Mouse (Mus musculus) hindbrain, embryonic 11.5 days (tissue): ENCODE data around the gene Ugt1a10. TPM values are rescaled to one million over a fixed set of nuclear protein-coding genes. Genes with fewer than 3 reads are reported as not detected.
"Not testable (repeated sequence)": the region's sequence is repeated elsewhere in the genome, so short reads cannot be mapped to it uniquely, and the experiment has no call there.

Experiments
- ATAC-seq: fragments of 200-750 bp; cut with Nextera tagmentation; 2 replicates; pipeline ENCODE4 v1.8.0; 2017; ENCODE audit warnings: mild to moderate bottlenecking, moderate TSS enrichment, moderate library complexity; ENCODE audit not compliant: low FRiP score
- DNase-seq: peaks from one replicate; pipeline ENCODE4 v3.0.0-alpha.2; 2015; ENCODE audit warnings: low spot score
- H3K27ac ChIP-seq: fragments of 300-500 bp; sonication (generic); 2 replicates; pipeline ENCODE4 v1.5.1; 2014; ENCODE audit warnings: mild to moderate bottlenecking, low read depth, low read length
- H3K27me3 ChIP-seq: fragments of 300-500 bp; sonication (generic); 2 replicates; pipeline ENCODE4 v1.6.1; 2014; ENCODE audit warnings: mild to moderate bottlenecking, low read length, moderate library complexity, mixed read lengths; ENCODE audit not compliant: control insufficient read depth, insufficient read depth
- H3K36me3 ChIP-seq: fragments of 300-500 bp; sonication (generic); 2 replicates; pipeline ENCODE4 v1.6.1; 2014; ENCODE audit warnings: mild to moderate bottlenecking, low read length, moderate library complexity, mixed read lengths; ENCODE audit not compliant: control insufficient read depth, insufficient read depth
- H3K4me1 ChIP-seq: fragments of 300-500 bp; sonication (generic); replicated peaks from 2 replicates; pipeline ENCODE4 v1.6.1; 2014; ENCODE audit warnings: low read length, mixed read lengths; ENCODE audit not compliant: control insufficient read depth, insufficient read depth
- H3K4me2 ChIP-seq: fragments of 300-500 bp; sonication (generic); replicated peaks from 2 replicates; pipeline ENCODE4 v1.6.1; 2014; ENCODE audit warnings: mild to moderate bottlenecking, low read depth, low read length
- H3K4me3 ChIP-seq: fragments of 300-500 bp; sonication (generic); 2 replicates; pipeline ENCODE4 v1.5.1; 2014; ENCODE audit warnings: low read depth, low read length
- H3K9ac ChIP-seq: fragments of 300-500 bp; sonication (generic); 2 replicates; pipeline ENCODE4 v1.6.1; 2014; ENCODE audit warnings: low read depth, low read length
- H3K9me3 ChIP-seq: fragments of 300-500 bp; sonication (generic); 2 replicates; pipeline ENCODE4 v1.6.1; 2016; ENCODE audit warnings: low read length; ENCODE audit not compliant: control insufficient read depth
- WGBS: fragments of 180-500 bp; shearing (Covaris S2); extraction: QIAGEN DNeasy Blood & Tissue Kit; methylation state at CpG from one replicate; pipeline ENCODE4 v1.1.7; 2014; 5-methylcytosine and 5-hydroxymethylcytosine counted together
- polyA plus RNA-seq: library from polyadenylated mRNA; unstranded; fragments of >200 nt; fragmentation: Nextera tagmentation; extraction: Ambion mirVana; gene quantifications from 2 replicates; pipeline ENCODE4 v1.2.1, GENCODE M21; 2014

Ugt1a10 gene
- polyA plus RNA-seq, 1 experiment from 2014 or later = not detected

DNA sequence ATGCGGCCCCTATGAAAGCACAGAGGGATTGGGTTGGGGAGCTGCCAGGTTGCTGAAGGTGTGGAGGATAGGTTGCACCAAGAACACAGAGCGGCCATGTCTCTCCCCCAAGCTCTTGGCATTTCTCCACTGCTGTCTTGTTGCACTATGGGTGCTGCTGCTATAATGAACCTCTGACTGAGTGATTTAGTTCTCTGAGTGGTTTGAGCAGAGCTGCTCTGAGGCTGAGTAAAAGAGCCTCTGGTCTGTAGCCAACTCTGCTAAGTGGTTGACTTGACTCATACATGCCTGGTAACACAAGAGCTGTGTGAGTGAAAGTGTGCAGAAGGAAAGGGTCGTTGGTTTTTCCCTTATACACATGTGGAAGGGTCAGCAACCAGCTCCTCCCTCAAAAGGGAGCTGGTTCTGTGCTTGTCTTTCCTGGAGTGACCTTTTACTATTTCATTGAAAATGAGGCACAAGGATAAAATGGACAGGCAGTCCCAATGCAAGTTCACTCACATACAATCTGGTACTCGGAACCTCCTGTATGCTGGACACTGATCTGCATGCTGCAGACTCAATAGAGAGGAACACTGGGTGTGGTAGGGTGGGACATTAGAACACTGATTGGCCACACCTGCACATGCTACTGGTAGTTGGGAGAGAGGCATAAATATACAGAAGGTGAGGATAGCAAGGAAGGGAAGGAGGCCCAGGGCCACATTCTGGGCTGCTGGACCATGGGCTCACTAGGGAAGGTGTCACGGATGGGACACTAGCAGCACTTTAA, 48.7 kb downstream of the Ugt1a10 start:
- 92% methylated on average over 4 of the region's 5 CpGs for WGBS
- H3K4me3 ChIP-seq, H3K27me3 ChIP-seq, DNase-seq, H3K36me3 ChIP-seq, H3K4me2 ChIP-seq, ATAC-seq, H3K4me1 ChIP-seq, H3K9me3 ChIP-seq, H3K27ac ChIP-seq, H3K9ac ChIP-seq: not testable (repeated sequence)

DNA sequence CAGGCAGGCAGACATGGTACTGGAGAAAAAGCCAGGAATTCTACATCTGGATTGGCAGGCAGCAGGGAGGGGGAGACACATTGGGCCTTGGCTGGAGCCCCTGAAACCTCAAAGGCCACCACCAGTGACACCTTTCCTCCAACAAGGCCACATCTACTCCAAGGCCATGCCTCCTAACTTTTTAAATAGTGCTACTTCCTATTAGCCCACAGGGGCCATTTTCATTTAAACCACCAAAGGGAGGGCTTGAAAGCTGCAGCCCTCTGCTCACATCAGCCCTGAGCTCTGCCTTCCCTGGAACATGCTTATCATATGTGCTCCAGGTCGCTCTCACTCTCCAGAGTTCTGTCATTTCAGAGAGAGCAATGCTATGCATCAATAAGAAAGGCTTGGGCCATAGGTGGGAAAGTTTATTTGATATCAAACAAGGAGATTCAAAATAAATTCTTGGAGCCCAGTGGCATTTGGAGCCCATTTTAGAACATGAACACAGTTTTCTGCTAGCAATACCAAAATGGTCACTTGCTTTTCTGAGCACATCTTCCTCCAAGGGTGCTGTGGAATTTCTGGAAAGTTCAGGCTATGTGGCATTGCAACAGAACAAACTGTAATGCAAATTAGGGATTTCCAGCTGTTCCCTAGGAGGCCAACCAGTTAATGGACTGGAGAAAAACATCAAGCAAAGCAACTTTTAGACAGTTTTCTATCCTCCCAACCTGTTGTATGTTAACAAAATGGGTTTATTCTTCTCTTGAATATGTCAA, 49.7 kb downstream of the Ugt1a10 start:
- H3K27ac ChIP-seq = no peak overlapping the region
- H3K9ac ChIP-seq = no peak overlapping the region
- 90% methylated on average over 1 of the region's 1 CpGs for WGBS
- no peaks in the 10 kb centered on the region for H3K27me3 ChIP-seq
- no peak for ATAC-seq
- H3K4me1 ChIP-seq = no peaks in the 10 kb centered on the region
- no peak for DNase-seq
- H3K9me3 ChIP-seq = no peaks in the 10 kb centered on the region
- H3K4me3 ChIP-seq = no peak overlapping the region
- H3K36me3 ChIP-seq = no peaks in the 10 kb centered on the region
- H3K4me2 ChIP-seq = no peak overlapping the region

- no peak overlapping the region for H3K4me2 ChIP-seq
- DNase-seq = no peak
- no peaks in the 10 kb centered on the region for H3K27me3 ChIP-seq
- no peak overlapping the region for H3K9ac ChIP-seq
- H3K4me3 ChIP-seq = no peak overlapping the region
- H3K36me3 ChIP-seq = no peaks in the 10 kb centered on the region
- H3K9me3 ChIP-seq = no peaks in the 10 kb centered on the region
- H3K27ac ChIP-seq = no peak overlapping the region
- no peaks in the 10 kb centered on the region for H3K4me1 ChIP-seq
- 65% methylated on average over 2 of the region's 2 CpGs for WGBS
- ATAC-seq = no peak
These were observed 50.5 kb downstream of the Ugt1a10 start for GRCm38 (mm10) chr1:88105656-88106055.

GRCm38 (mm10) chr1:88109027-88109557, 53.9 kb downstream of the Ugt1a10 start:
- not testable (repeated sequence) for H3K9ac ChIP-seq, H3K9me3 ChIP-seq, DNase-seq, H3K4me3 ChIP-seq, H3K27ac ChIP-seq, H3K4me2 ChIP-seq, H3K4me1 ChIP-seq, ATAC-seq, H3K36me3 ChIP-seq, H3K27me3 ChIP-seq
- 70% methylated on average over 2 of the region's 2 CpGs for WGBS

GRCm38 (mm10) chr1:88109604-88110003, 54.4 kb downstream of the Ugt1a10 start:
- not testable (repeated sequence) for H3K4me3 ChIP-seq, H3K36me3 ChIP-seq, H3K9ac ChIP-seq, ATAC-seq, H3K27ac ChIP-seq, H3K4me1 ChIP-seq, H3K4me2 ChIP-seq, H3K9me3 ChIP-seq, DNase-seq, H3K27me3 ChIP-seq
- 90% methylated on average over 2 of the region's 2 CpGs for WGBS

- H3K4me3 ChIP-seq, H3K4me2 ChIP-seq, H3K9ac ChIP-seq, H3K27me3 ChIP-seq, DNase-seq, H3K4me1 ChIP-seq, H3K27ac ChIP-seq, H3K36me3 ChIP-seq, H3K9me3 ChIP-seq, ATAC-seq: not testable (repeated sequence)
- WGBS = 94% methylated on average over 6 of the region's 6 CpGs
These were observed 57.6 kb downstream of the Ugt1a10 start for GRCm38 (mm10) chr1:88112769-88113168.

GRCm38 (mm10) chr1:88120550-88120949, 65.4 kb downstream of the Ugt1a10 start:
- not testable (repeated sequence) for ATAC-seq

DNA sequence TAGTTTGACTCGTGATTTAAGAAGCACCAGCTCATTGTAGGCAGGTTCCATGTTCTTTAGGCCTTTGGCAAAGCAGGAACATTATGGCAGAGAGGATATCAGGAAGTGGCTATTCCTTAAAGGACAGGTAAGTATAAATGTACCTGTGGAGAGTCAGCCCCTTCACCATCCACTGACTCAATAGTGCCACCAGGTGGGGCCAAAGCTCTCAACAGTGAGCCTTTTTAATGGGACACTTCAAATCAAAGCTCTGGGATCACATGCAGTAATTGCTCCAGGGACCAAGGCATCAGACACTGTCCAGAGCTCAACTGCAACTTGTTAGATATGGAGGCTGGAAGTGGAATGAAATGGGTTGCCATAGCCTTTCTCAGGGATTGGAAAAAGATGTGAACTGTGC, 66.3 kb downstream of the Ugt1a10 start:
- WGBS = no CpG with 5 or more reads among the region's 1 CpGs
- H3K9ac ChIP-seq, H3K4me3 ChIP-seq, H3K27me3 ChIP-seq, H3K4me2 ChIP-seq, H3K27ac ChIP-seq, H3K36me3 ChIP-seq, H3K9me3 ChIP-seq, H3K4me1 ChIP-seq, ATAC-seq: not testable (repeated sequence)
- peak; percentile 1 for DNase-seq

More at GRCm38 (mm10) chr1:88120550-88120949, 65.4 kb downstream of the Ugt1a10 start:
- H3K9ac ChIP-seq, DNase-seq, H3K4me3 ChIP-seq, H3K4me2 ChIP-seq, H3K4me1 ChIP-seq, H3K36me3 ChIP-seq, H3K27ac ChIP-seq, H3K27me3 ChIP-seq, H3K9me3 ChIP-seq: not testable (repeated sequence)
- WGBS = 10% methylated on average over 4 of the region's 4 CpGs
